Mouse (Mus musculus): ENCODE data around the gene Mtmr4. TPM values are rescaled to one million over a fixed set of nuclear protein-coding genes. Genes with fewer than 3 reads are reported as not detected.

Gene Mtmr4
- polyA plus RNA-seq, 1 experiment from 2014 or later = 41.7 TPM

Other genes with a start within 250 kb of the Mtmr4 start
- 1.9 and 2.3 TPM in 2 replicates for gene Ppm1e, start 233.1 kb upstream of the Mtmr4 start, polyA plus RNA-seq (2015; fragmentation: Nextera tagmentation; extraction: Ambion mirVana)
- gene Rad51c, start 187.2 kb upstream of the Mtmr4 start, polyA plus RNA-seq (2015; fragmentation: Nextera tagmentation; extraction: Ambion mirVana) = 7.9 and 8.7 TPM in 2 replicates
- 0.31 and 0.76 TPM in 2 replicates for gene Tex14, start 187.1 kb upstream of the Mtmr4 start, polyA plus RNA-seq (2015; fragmentation: Nextera tagmentation; extraction: Ambion mirVana)
- not detected in 2 replicates for gene Gm11492, start 25.5 kb upstream of the Mtmr4 start, polyA plus RNA-seq (2015; fragmentation: Nextera tagmentation; extraction: Ambion mirVana)
- gene Sept4, start 23.3 kb upstream of the Mtmr4 start, polyA plus RNA-seq (2015; fragmentation: Nextera tagmentation; extraction: Ambion mirVana) = 70.6 and 77.8 TPM in 2 replicates
- gene Hsf5, start 25.0 kb downstream of the Mtmr4 start, polyA plus RNA-seq (2015; fragmentation: Nextera tagmentation; extraction: Ambion mirVana) = 0.17 and 0.32 TPM in 2 replicates
- gene Rnf43, start 70.6 kb downstream of the Mtmr4 start, polyA plus RNA-seq (2015; fragmentation: Nextera tagmentation; extraction: Ambion mirVana) = 7.2 and 8.0 TPM in 2 replicates
- 156 and 161 TPM in 2 replicates for gene Supt4a, start 145.4 kb downstream of the Mtmr4 start, polyA plus RNA-seq (2015; fragmentation: Nextera tagmentation; extraction: Ambion mirVana)
- 4.7 and 5.6 TPM in 2 replicates for gene Tspoap1, start 168.4 kb downstream of the Mtmr4 start, polyA plus RNA-seq (2015; fragmentation: Nextera tagmentation; extraction: Ambion mirVana)
- gene Mpo, start 201.4 kb downstream of the Mtmr4 start, polyA plus RNA-seq (2015; fragmentation: Nextera tagmentation; extraction: Ambion mirVana) = 1.1 and 1.3 TPM in 2 replicates
- gene Lpo, start 236.1 kb downstream of the Mtmr4 start, polyA plus RNA-seq (2015; fragmentation: Nextera tagmentation; extraction: Ambion mirVana) = 0.15 and 0.29 TPM in 2 replicates

Data from kidney, embryonic 16.5 days (tissue).